Mouse (Mus musculus) kidney, postnatal 0 days (tissue): ENCODE data around the gene Cdv3. TPM values are rescaled to one million over a fixed set of nuclear protein-coding genes. Genes with fewer than 3 reads are reported as not detected.

Source experiments
- ATAC-seq: fragments of 200-750 bp; cut with Nextera tagmentation; replicated peaks from 2 replicates; pipeline ENCODE4 v1.8.0; 2017; ENCODE audit warnings: low read depth, moderate number of reproducible peaks, moderate TSS enrichment, moderate library complexity; ENCODE audit not compliant: low FRiP score
- DNase-seq: peaks from one replicate; pipeline ENCODE4 v3.0.0-alpha.2; 2016; ENCODE audit warnings: low spot score
- H3K27ac ChIP-seq: fragments of 300-500 bp; sonication (generic); 2 replicates; pipeline ENCODE4 v1.5.1; 2014; ENCODE audit warnings: mild to moderate bottlenecking
- H3K27me3 ChIP-seq: fragments of 300-500 bp; sonication (generic); 2 replicates; pipeline ENCODE4 v1.6.1; 2014; ENCODE audit warnings: low read length, mixed read lengths; ENCODE audit not compliant: insufficient read depth
- H3K36me3 ChIP-seq: fragments of 300-500 bp; sonication (generic); 2 replicates; pipeline ENCODE4 v1.6.1; 2014; ENCODE audit warnings: low read length, mixed read lengths; ENCODE audit not compliant: insufficient read depth
- H3K4me1 ChIP-seq: fragments of 300-500 bp; sonication (generic); replicated peaks from 2 replicates; pipeline ENCODE4 v1.6.1; 2014; ENCODE audit warnings: antibody characterized with exemption, low read length, mixed read lengths; ENCODE audit not compliant: insufficient read depth
- H3K4me2 ChIP-seq: fragments of 300-500 bp; sonication (generic); 2 replicates; pipeline ENCODE4 v1.6.1; 2014; ENCODE audit warnings: mild to moderate bottlenecking, low read length, moderate library complexity, mixed read lengths
- H3K4me3 ChIP-seq: fragments of 300-500 bp; sonication (generic); replicated peaks from 2 replicates; pipeline ENCODE4 v1.5.1; 2014; ENCODE audit warnings: low read depth, low read length
- H3K9ac ChIP-seq: fragments of 300-500 bp; sonication (generic); 2 replicates; pipeline ENCODE4 v1.6.1; 2014; ENCODE audit warnings: low read depth, low read length
- H3K9me3 ChIP-seq: fragments of 300-500 bp; sonication (generic); replicated peaks from 2 replicates; pipeline ENCODE4 v1.6.1; 2016; ENCODE audit warnings: low read length, inconsistent platforms, mixed read lengths
- CTCF ChIP-seq: IDR thresholded peaks from 2 replicates; pipeline ENCODE4 v1.5.1; 2016; ENCODE audit warnings: antibody characterized with exemption, low read depth, mild to moderate bottlenecking, moderate library complexity
- WGBS: fragments of 180-500 bp; shearing (Covaris S2); extraction: QIAGEN DNeasy Blood & Tissue Kit; methylation state at CpG from one replicate; pipeline ENCODE4 v1.1.7; 2014; 5-methylcytosine and 5-hydroxymethylcytosine counted together
- polyA plus RNA-seq: library from polyadenylated mRNA; unstranded; fragments of >200 nt; fragmentation: Nextera tagmentation; extraction: Ambion mirVana; gene quantifications from 2 replicates; pipeline ENCODE4 v1.2.1, GENCODE M21; 2015

Cdv3 gene
- polyA plus RNA-seq, 1 experiment from 2014 or later: 67.5 TPM

DNA sequence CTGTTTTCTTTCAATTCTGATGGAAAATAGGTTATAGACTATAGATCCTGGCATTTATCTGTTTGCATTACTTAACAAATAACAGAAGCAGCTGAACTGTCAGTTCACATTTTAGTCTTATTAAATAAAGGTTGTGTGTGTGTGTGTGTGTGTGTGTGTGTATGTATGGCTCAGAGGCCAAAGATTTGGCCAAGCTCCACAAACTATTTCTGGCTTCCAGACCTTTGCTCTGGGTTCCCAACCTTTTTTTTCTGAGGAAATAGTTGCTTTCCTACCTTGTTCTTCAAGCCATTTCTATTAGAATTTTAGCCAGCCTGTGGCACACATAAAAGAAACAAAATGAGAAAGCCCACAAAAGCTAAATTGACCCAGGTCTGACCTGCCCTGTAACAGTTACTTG lies 16.8 kb downstream of the Cdv3 start:
- peaks cover 25% of the 10 kb centered on the region; the same call in 1 of the 2 replicates for H3K36me3 ChIP-seq
- TF ChIP-seq CTCF: no peak
- ATAC-seq: no peak
- H3K4me1 ChIP-seq: no peaks in the 10 kb centered on the region
- H3K9me3 ChIP-seq: no peaks in the 10 kb centered on the region
- H3K4me2 ChIP-seq: no peak overlapping the region
- no peak overlapping the region for H3K9ac ChIP-seq
- H3K27me3 ChIP-seq: no peaks in the 10 kb centered on the region
- no peak overlapping the region for H3K27ac ChIP-seq
- DNase-seq: no peak
- no peak overlapping the region for H3K4me3 ChIP-seq

DNA sequence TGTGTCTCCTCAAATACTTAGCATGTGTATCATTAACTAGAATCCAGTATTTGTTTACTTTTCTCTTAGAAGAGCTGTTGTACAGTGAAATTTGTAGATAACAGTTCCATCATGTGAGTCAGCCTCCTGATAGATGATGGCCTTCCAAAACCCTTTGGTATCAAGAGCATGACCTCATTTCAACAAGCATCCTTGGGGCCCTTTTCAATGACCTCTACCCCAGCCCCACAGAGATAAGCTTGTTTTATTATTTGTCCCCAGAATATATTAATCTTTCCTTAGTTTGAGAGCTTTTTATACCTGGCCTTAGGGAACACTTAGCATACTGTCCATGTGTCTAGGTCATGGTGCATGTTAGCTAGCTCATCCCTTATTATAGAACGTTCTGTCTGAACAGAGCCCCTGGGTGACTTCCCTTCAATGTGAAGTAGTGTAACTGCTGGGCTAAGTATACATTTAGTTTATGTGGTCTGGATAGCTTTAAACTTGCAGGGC lies 17.6 kb downstream of the Cdv3 start:
- peaks cover 31% of the 10 kb centered on the region for H3K36me3 ChIP-seq
- no peak overlapping the region for H3K27ac ChIP-seq
- no peak overlapping the region for H3K4me2 ChIP-seq
- H3K9ac ChIP-seq: no peak overlapping the region
- DNase-seq (no peak), ATAC-seq (no peak)
- H3K27me3 ChIP-seq: no peaks in the 10 kb centered on the region
- H3K4me3 ChIP-seq: no peak overlapping the region
- TF ChIP-seq CTCF: no peak
- H3K9me3 ChIP-seq: no peaks in the 10 kb centered on the region
- H3K4me1 ChIP-seq: no peaks in the 10 kb centered on the region
- 65% methylated on average over 1 of the region's 1 CpGs for WGBS

DNA sequence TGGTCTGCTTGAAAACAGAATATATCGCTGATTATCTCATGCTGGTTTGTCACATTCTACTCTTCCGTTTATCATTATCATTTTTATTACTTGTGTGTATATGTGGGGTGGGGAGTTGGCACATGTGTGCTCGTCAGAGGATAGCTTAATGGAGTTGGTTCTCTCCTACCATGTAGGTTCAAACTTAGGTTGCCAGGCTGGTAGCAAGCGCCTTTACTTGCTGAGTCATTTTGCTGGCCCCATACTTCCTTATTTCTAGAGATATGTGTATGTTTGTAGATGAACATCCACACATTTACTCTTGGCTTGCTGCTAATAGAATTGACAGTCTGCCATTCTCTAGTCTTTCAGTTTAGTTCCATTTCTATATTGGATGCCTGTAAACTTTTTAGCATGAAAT lies 18.6 kb downstream of the Cdv3 start:
- Histone ChIP-seq H3K9ac (no peak overlapping the region), H3K9me3 (no peaks in the 10 kb centered on the region), H3K4me2 (no peak overlapping the region), H3K36me3 (peaks cover 35% of the 10 kb centered on the region), H3K4me1 (no peaks in the 10 kb centered on the region), H3K27me3 (no peaks in the 10 kb centered on the region), H3K27ac (no peak overlapping the region), H3K4me3 (no peak overlapping the region)
- no peak for ATAC-seq
- 86% methylated on average over 4 of the region's 4 CpGs for WGBS
- TF ChIP-seq CTCF: no peak
- no peak for DNase-seq

DNA sequence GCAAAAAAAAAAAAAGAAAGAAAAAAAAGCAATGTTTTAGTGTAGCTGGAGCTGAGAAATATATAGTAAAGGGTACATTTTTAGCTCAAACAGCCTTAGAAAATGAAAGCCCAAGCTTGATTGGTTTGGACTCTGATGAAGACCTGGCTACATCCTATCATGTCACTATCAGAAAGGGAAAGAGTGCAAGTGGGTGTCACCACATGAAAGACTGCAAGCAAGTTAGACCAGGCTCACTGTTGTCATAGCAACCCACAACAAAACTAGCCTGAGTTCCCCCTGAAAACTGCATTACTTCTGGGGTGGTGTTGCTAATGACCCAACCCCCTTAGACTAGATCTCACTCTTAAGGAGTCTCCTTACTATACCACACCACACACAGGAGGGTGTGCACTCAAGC lies 28.7 kb downstream of the Cdv3 start:
- Histone ChIP-seq H3K27me3 (no peaks in the 10 kb centered on the region), H3K4me3 (no peak overlapping the region), H3K4me1 (no peaks in the 10 kb centered on the region), H3K36me3 (peaks cover 63% of the 10 kb centered on the region), H3K9me3 (no peaks in the 10 kb centered on the region), H3K27ac (no peak overlapping the region), H3K9ac (no peak overlapping the region), H3K4me2 (no peak overlapping the region)
- DNase-seq (no peak), ATAC-seq (no peak)
- TF ChIP-seq CTCF: no peak

DNA sequence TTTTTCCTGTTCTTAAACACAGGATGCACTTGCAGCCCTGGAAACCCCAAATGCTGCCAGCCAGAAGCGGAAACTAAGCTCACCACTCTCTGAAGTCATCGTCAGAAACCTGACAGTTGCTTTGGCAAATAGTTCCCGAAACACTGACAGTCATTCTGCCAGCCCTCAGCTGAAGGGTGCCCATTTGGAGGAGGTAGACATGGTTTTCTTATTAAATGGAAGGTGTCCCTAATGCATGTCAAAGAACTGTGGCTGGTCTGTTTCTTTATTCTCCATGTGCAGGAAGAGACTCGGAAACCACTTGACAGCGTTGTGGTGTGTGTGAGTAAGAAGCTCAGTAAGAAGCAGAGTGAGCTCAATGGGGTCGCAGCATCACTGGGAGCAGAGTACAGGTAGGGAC lies 33.0 kb downstream of the Cdv3 start:
- Histone ChIP-seq H3K9me3 (no peaks in the 10 kb centered on the region), H3K4me1 (no peaks in the 10 kb centered on the region), H3K4me2 (no peak overlapping the region), H3K4me3 (no peak overlapping the region), H3K9ac (no peak overlapping the region), H3K36me3 (peaks cover 64% of the 10 kb centered on the region), H3K27ac (no peak overlapping the region), H3K27me3 (no peaks in the 10 kb centered on the region)
- WGBS: 79% methylated on average over 6 of the region's 6 CpGs
- DNase-seq: no peak
- ATAC-seq: no peak
- TF ChIP-seq CTCF: no peak

DNA sequence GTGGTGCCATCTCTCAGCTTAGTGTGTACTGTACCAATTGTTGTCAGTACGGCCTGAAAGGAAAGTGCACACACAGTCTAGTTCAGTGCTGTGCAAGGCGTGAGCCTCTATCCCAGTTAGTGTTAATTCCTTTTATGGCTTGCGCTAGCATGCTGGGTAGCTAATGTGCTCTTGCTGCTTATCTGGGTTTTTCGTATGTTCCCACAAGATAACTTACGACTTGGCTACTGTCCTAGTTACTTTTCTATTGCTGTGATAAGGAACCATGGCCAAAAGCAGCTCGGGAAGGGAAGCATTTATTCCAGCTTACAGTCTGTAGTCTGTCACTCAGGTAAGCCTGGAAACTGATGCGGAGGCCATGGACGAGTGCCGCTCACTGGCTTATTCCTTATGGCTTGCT lies 39.2 kb downstream of the Cdv3 start:
- TF ChIP-seq CTCF: no peak
- WGBS: 77% methylated on average over 9 of the region's 9 CpGs
- no peak overlapping the region for H3K27ac ChIP-seq
- H3K4me3 ChIP-seq: no peak overlapping the region
- no peaks in the 10 kb centered on the region for H3K27me3 ChIP-seq
- H3K4me1 ChIP-seq: no peaks in the 10 kb centered on the region
- H3K9ac ChIP-seq: no peak overlapping the region
- ATAC-seq: no peak
- H3K9me3 ChIP-seq: no peaks in the 10 kb centered on the region
- DNase-seq: peak; percentile 16
- no peak overlapping the region for H3K4me2 ChIP-seq
- H3K36me3 ChIP-seq: peaks cover 54% of the 10 kb centered on the region

DNA sequence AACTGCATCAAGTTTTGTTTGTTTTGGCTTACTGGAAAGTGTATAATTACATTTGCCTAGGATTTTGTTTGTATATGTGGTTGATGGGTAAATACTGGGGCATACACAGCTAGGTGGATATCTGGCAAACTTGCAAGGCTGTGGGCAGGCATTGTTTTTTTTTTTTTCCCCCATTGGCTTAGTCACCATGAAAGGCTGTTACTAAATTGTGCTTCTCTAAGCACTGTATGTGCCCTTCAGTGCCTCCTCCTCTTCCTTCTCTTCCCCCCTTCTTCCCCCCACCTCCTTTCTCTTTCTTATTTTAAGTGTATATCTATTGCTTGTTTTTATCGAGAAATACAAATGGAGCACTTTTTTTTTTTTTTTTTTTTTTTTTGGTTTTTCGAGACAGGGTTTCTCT lies 41.0 kb downstream of the Cdv3 start:
- ATAC-seq: no peak
- H3K27me3 ChIP-seq: no peaks in the 10 kb centered on the region
- H3K27ac ChIP-seq: no peak overlapping the region
- no peak overlapping the region for H3K4me3 ChIP-seq
- H3K9ac ChIP-seq: no peak overlapping the region
- no peak for DNase-seq
- peaks cover 62% of the 10 kb centered on the region for H3K36me3 ChIP-seq
- no peak for TF ChIP-seq CTCF
- no peaks in the 10 kb centered on the region for H3K4me1 ChIP-seq
- H3K4me2 ChIP-seq: no peak overlapping the region
- H3K9me3 ChIP-seq: no peaks in the 10 kb centered on the region
- WGBS: 81% methylated on average over 1 of the region's 2 CpGs
